Mouse (Mus musculus) right cerebral cortex, adult 2 months (tissue): Measurements from ENCODE around the gene Anapc15-ps.
"Not testable (repeated sequence)": the region's sequence is repeated elsewhere in the genome, so short reads cannot be mapped to it uniquely, and the experiment has no call there.

ENCODE experiments used
- DNase-seq, 2 experiments: peaks; one replicate each; pipeline ENCODE4 v3.0.0; 2021 to 2022; ENCODE audit warnings: low spot score in 2 of 2

Gene Anapc15-ps

GRCm38 (mm10) chr10:95630726-95631345 is 42.4 kb downstream of the Anapc15-ps start:
- no peak for DNase-seq

- not testable (repeated sequence) for DNase-seq
These were observed 43.1 kb downstream of the Anapc15-ps start for GRCm38 (mm10) chr10:95630166-95630565.

DNA sequence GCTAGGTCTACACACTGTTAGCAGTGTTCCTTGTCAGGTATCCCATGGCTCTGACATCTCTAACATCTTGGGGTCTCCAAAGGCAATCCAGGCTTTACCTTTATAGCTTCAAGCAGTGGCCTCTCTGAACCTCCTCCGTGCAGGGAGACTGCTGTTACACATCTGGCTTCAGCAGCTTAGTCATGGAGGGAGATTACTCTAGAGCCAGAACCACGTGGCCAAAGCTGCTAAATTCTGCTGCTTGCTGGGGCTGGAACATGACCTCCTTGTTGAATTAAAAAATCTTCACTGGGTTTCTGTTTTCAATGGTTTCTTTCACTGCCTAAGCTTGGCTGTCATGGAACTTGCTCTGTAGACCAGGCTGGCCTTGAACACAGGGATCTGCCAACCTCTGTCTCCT is 44.9 kb downstream of the Anapc15-ps start:
- DNase-seq = no peak

DNA sequence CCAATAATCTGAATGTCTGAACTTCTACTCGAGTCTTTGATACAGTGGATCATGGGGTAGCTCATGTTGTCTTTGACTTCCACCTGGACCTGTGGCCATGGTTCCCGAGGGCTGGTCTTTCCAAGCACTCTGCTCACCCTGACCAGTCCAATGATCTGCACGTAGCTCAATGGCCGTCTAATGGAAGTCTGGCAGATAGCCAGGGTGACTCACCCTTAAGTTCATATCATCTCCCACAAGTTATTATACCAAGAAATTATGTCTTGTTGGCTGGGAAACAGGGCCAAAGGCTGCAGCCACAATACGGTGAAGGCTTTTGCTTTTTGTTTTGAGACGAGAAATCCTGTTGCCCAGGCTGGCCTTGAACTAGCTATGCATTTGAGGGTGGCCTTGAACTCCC is 45.9 kb downstream of the Anapc15-ps start:
- no peak for DNase-seq

DNA sequence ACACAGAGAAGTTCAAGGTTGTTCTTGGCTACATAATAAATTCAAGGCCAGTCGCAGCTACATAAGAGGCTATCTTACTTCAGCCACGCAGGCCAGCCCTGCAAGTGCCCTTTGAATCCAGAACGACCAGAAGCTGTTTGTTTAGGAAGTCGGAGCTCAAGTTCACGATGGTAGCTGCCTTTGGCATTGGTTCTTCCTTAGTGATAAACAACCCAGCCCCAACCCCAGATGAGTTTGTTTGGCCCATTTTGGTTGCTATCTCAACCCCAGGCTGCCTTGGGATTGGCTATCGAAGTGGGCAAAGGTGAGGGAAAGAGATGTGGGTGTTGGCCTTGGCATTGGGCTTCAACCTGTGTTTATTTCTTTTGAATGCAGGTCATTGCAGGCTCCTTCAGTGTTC is 48.0 kb downstream of the Anapc15-ps start:
- DNase-seq = no peak

GRCm38 (mm10) chr10:95624007-95624406 is 49.2 kb downstream of the Anapc15-ps start:
- no peak for DNase-seq

GRCm38 (mm10) chr10:95623518-95623905 is 49.7 kb downstream of the Anapc15-ps start:
- DNase-seq = no peak
